Mouse (Mus musculus): ENCODE measurements around the gene Hmga1. TPM values are rescaled to one million over a fixed set of nuclear protein-coding genes. Genes with fewer than 3 reads are reported as not detected.

Hmga1 gene
- polyA plus RNA-seq, 1 experiment from 2014 or later: 113 TPM

GRCm38 (mm10) chr17:27610679-27611518 is 54.6 kb downstream of the Hmga1 start:
- H3K4me2 ChIP-seq (ENCODE audit: low read length): 0 out of 2 replicates have a peak overlapping the region, but pooled peaks have one; percentile 5
- no peak for ATAC-seq (ENCODE audit: insufficient number of reproducible peaks, insufficient read depth, low FRiP score, low read depth)
- H3K4me3 ChIP-seq (ENCODE audit: control insufficient read depth in 1 of 2, insufficient read depth in 1 of 2, low read depth in 1 of 2, low read length in 2 of 2): no peak overlapping the region
- peak overlapping the region; percentile 50; the same call in 1 of the 2 replicates for H3K9ac ChIP-seq (ENCODE audit: low read length)
- H3K27ac ChIP-seq (replicated peaks in 1 of 2; ENCODE audit: control insufficient read depth in 1 of 2, insufficient read depth in 1 of 2, low read depth in 2 of 2, low read length in 2 of 2): peak overlapping the region; percentile 9 to 67; a peak in 2 of 4 replicates
- WGBS: 50% methylated on average over 10 of the region's 10 CpGs
- H3K36me3 ChIP-seq (ENCODE audit: control insufficient read depth, insufficient read depth, low read length): peaks cover 17% of the 10 kb centered on the region; the same call in 1 of the 2 replicates
- peaks cover 33 to 65% of the 10 kb centered on the region in 2 experiments for H3K4me1 ChIP-seq (ENCODE audit: control insufficient read depth in 2 of 2, insufficient read depth in 2 of 2, low read length in 2 of 2)
- no peaks in the 10 kb centered on the region for H3K27me3 ChIP-seq (ENCODE audit: control insufficient read depth, insufficient read depth, low read length)
- H3K9me3 ChIP-seq (ENCODE audit: control insufficient read depth, low read length): no peaks in the 10 kb centered on the region

DNA sequence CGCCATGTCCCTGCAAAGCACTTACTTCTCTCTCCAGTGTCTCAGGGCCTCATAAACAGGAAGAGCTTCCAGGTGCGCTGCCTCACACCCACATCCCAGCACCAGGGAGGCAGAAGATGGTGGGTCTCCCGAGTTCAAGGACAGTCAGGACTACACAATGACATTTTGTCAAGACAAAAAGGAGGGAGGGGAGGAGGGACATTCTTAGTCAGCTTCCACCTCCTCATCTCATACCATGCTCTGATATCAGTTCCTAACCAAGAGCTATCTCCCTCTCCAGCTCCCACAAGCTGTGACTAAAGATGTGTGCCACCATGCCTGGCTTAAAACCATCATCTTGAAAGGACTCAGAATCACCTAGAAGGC is 55.2 kb downstream of the Hmga1 start:
- Histone ChIP-seq H3K27me3 (ENCODE audit: control insufficient read depth, insufficient read depth, low read length) (no peaks in the 10 kb centered on the region), H3K4me1 (ENCODE audit: control insufficient read depth in 2 of 2, insufficient read depth in 2 of 2, low read length in 2 of 2) (peaks cover 29 to 60% of the 10 kb centered on the region in 2 experiments), H3K4me3 (ENCODE audit: control insufficient read depth in 1 of 2, insufficient read depth in 1 of 2, low read depth in 1 of 2, low read length in 2 of 2) (no peak overlapping the region), H3K27ac (replicated peaks in 1 of 2; ENCODE audit: control insufficient read depth in 1 of 2, insufficient read depth in 1 of 2, low read depth in 2 of 2, low read length in 2 of 2) (peak overlapping the region; percentile 9 to 67; a peak in 2 of 4 replicates), H3K4me2 (ENCODE audit: low read length) (no peak overlapping the region), H3K36me3 (ENCODE audit: control insufficient read depth, insufficient read depth, low read length) (peaks cover 19% of the 10 kb centered on the region; the same call in 1 of the 2 replicates), H3K9me3 (ENCODE audit: control insufficient read depth, low read length) (no peaks in the 10 kb centered on the region), H3K9ac (ENCODE audit: low read length) (peak overlapping the region; percentile 50; the same call in 1 of the 2 replicates)
- 44% methylated on average over 3 of the region's 3 CpGs for WGBS
- no peak for ATAC-seq (ENCODE audit: insufficient number of reproducible peaks, insufficient read depth, low FRiP score, low read depth)

- Histone ChIP-seq H3K4me1 (ENCODE audit: control insufficient read depth in 2 of 2, insufficient read depth in 2 of 2, low read length in 2 of 2) (peaks cover 29 to 57% of the 10 kb centered on the region in 2 experiments), H3K36me3 (ENCODE audit: control insufficient read depth, insufficient read depth, low read length) (peaks cover 24% of the 10 kb centered on the region; the same call in 1 of the 2 replicates), H3K9ac (ENCODE audit: low read length) (peak overlapping the region; percentile 50; the same call in 1 of the 2 replicates), H3K27ac (replicated peaks in 1 of 2; ENCODE audit: control insufficient read depth in 1 of 2, insufficient read depth in 1 of 2, low read depth in 2 of 2, low read length in 2 of 2) (0 out of 4 replicates have a peak overlapping the region, but pooled peaks of 1 of the 2 experiments have one; percentile 21), H3K27me3 (ENCODE audit: control insufficient read depth, insufficient read depth, low read length) (no peaks in the 10 kb centered on the region), H3K4me3 (ENCODE audit: control insufficient read depth in 1 of 2, insufficient read depth in 1 of 2, low read depth in 1 of 2, low read length in 2 of 2) (no peak overlapping the region), H3K9me3 (ENCODE audit: control insufficient read depth, low read length) (no peaks in the 10 kb centered on the region), H3K4me2 (ENCODE audit: low read length) (no peak overlapping the region)
- WGBS: 60% methylated on average over 5 of the region's 5 CpGs
- no peak for ATAC-seq (ENCODE audit: insufficient number of reproducible peaks, insufficient read depth, low FRiP score, low read depth)
Measured at GRCm38 (mm10) chr17:27611994-27612393, 55.7 kb downstream of the Hmga1 start.

DNA sequence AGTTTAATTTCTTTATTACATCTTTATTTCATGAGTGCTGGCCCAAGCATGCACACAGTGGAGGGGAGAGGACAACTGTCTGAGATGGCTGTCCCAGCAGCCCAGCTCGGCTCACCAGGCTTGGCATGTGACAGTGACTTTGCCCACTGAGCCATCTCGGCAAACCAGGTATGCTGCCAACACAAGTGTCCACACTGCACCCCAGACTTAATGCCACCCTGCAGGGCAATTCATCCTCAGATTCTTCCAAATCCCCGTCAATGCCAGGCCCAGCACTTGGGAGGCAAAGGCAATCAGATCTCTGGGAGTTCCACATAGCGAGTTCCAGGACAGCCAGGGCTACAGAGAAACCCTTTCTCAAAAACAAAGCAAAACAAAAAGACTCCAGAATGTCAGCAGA is 56.7 kb downstream of the Hmga1 start:
- WGBS: 77% methylated on average over 4 of the region's 4 CpGs
- no peak overlapping the region for H3K4me3 ChIP-seq (ENCODE audit: control insufficient read depth in 1 of 2, insufficient read depth in 1 of 2, low read depth in 1 of 2, low read length in 2 of 2)

More for the DNA sequence above, 56.7 kb downstream of the Hmga1 start:
- ATAC-seq (ENCODE audit: insufficient number of reproducible peaks, insufficient read depth, low FRiP score, low read depth): no peak
- peaks cover 6% of the 10 kb centered on the region; the same call in 1 of the 2 replicates for H3K9me3 ChIP-seq (ENCODE audit: control insufficient read depth, low read length)
- no peaks in the 10 kb centered on the region for H3K27me3 ChIP-seq (ENCODE audit: control insufficient read depth, insufficient read depth, low read length)
- peaks cover 29 to 57% of the 10 kb centered on the region in 2 experiments for H3K4me1 ChIP-seq (ENCODE audit: control insufficient read depth in 2 of 2, insufficient read depth in 2 of 2, low read length in 2 of 2)
- no peak overlapping the region for H3K4me2 ChIP-seq (ENCODE audit: low read length)
- no peak overlapping the region for H3K9ac ChIP-seq (ENCODE audit: low read length)
- no peak overlapping the region for H3K27ac ChIP-seq (replicated peaks in 1 of 2; ENCODE audit: control insufficient read depth in 1 of 2, insufficient read depth in 1 of 2, low read depth in 2 of 2, low read length in 2 of 2)
- H3K36me3 ChIP-seq (ENCODE audit: control insufficient read depth, insufficient read depth, low read length): peaks cover 30% of the 10 kb centered on the region

Other genes starting within 250 kb of the Hmga1 start
- gene Grm4, start 35.1 kb upstream of the Hmga1 start, polyA plus RNA-seq (2014; fragmentation: Nextera tagmentation; extraction: Ambion mirVana): 0.12 TPM in 1 of 2 replicates, not detected in the other
- 18.5 and 24.2 TPM in 2 replicates for gene AI413582, start 9.3 kb downstream of the Hmga1 start, polyA plus RNA-seq (2014; fragmentation: Nextera tagmentation; extraction: Ambion mirVana)
- gene Nudt3, start 67.0 kb downstream of the Hmga1 start, polyA plus RNA-seq (2014; fragmentation: Nextera tagmentation; extraction: Ambion mirVana): 52.9 and 67.0 TPM in 2 replicates
- gene RPS10-NUDT3, start 78.7 kb downstream of the Hmga1 start, polyA plus RNA-seq (2014; fragmentation: Nextera tagmentation; extraction: Ambion mirVana): not detected in 2 replicates
- 624 and 715 TPM in 2 replicates for gene Rps10, start 80.2 kb downstream of the Hmga1 start, polyA plus RNA-seq (2014; fragmentation: Nextera tagmentation; extraction: Ambion mirVana)
- 0.43 and 0.94 TPM in 2 replicates for gene Pacsin1, start 99.0 kb downstream of the Hmga1 start, polyA plus RNA-seq (2014; fragmentation: Nextera tagmentation; extraction: Ambion mirVana)
- gene Spdef, start 172.5 kb downstream of the Hmga1 start, polyA plus RNA-seq (2014; fragmentation: Nextera tagmentation; extraction: Ambion mirVana): 0.14 and 0.16 TPM in 2 replicates

All from heart, embryonic 14.5 days (tissue).